Mouse (Mus musculus) kidney, postnatal 0 days (tissue): ENCODE data around the gene Edc4. TPM values are rescaled to one million over a fixed set of nuclear protein-coding genes. Genes with fewer than 3 reads are reported as not detected.
A peak's percentile ranks its signal among the peaks of the same experiment; 100 is the strongest.

Experiments used
- ATAC-seq: fragments of 200-750 bp; cut with Nextera tagmentation; replicated peaks from 2 replicates; pipeline ENCODE4 v1.8.0; 2017; ENCODE audit warnings: low read depth, moderate number of reproducible peaks, moderate TSS enrichment, moderate library complexity; ENCODE audit not compliant: low FRiP score
- DNase-seq: peaks from one replicate; pipeline ENCODE4 v3.0.0-alpha.2; 2016; ENCODE audit warnings: low spot score
- H3K27ac ChIP-seq: fragments of 300-500 bp; sonication (generic); 2 replicates; pipeline ENCODE4 v1.5.1; 2014; ENCODE audit warnings: mild to moderate bottlenecking
- H3K27me3 ChIP-seq: fragments of 300-500 bp; sonication (generic); 2 replicates; pipeline ENCODE4 v1.6.1; 2014; ENCODE audit warnings: low read length, mixed read lengths; ENCODE audit not compliant: insufficient read depth
- H3K36me3 ChIP-seq: fragments of 300-500 bp; sonication (generic); 2 replicates; pipeline ENCODE4 v1.6.1; 2014; ENCODE audit warnings: low read length, mixed read lengths; ENCODE audit not compliant: insufficient read depth
- H3K4me1 ChIP-seq: fragments of 300-500 bp; sonication (generic); replicated peaks from 2 replicates; pipeline ENCODE4 v1.6.1; 2014; ENCODE audit warnings: antibody characterized with exemption, low read length, mixed read lengths; ENCODE audit not compliant: insufficient read depth
- H3K4me2 ChIP-seq: fragments of 300-500 bp; sonication (generic); 2 replicates; pipeline ENCODE4 v1.6.1; 2014; ENCODE audit warnings: mild to moderate bottlenecking, low read length, moderate library complexity, mixed read lengths
- H3K4me3 ChIP-seq: fragments of 300-500 bp; sonication (generic); replicated peaks from 2 replicates; pipeline ENCODE4 v1.5.1; 2014; ENCODE audit warnings: low read depth, low read length
- H3K9ac ChIP-seq: fragments of 300-500 bp; sonication (generic); 2 replicates; pipeline ENCODE4 v1.6.1; 2014; ENCODE audit warnings: low read depth, low read length
- H3K9me3 ChIP-seq: fragments of 300-500 bp; sonication (generic); replicated peaks from 2 replicates; pipeline ENCODE4 v1.6.1; 2016; ENCODE audit warnings: low read length, inconsistent platforms, mixed read lengths
- CTCF ChIP-seq: IDR thresholded peaks from 2 replicates; pipeline ENCODE4 v1.5.1; 2016; ENCODE audit warnings: antibody characterized with exemption, low read depth, mild to moderate bottlenecking, moderate library complexity
- WGBS: fragments of 180-500 bp; shearing (Covaris S2); extraction: QIAGEN DNeasy Blood & Tissue Kit; methylation state at CpG from one replicate; pipeline ENCODE4 v1.1.7; 2014; 5-methylcytosine and 5-hydroxymethylcytosine counted together
- polyA plus RNA-seq: library from polyadenylated mRNA; unstranded; fragments of >200 nt; fragmentation: Nextera tagmentation; extraction: Ambion mirVana; gene quantifications from 2 replicates; pipeline ENCODE4 v1.2.1, GENCODE M21; 2015

The Edc4 gene
- polyA plus RNA-seq, 1 experiment from 2014 or later, result 27.6 TPM

- Histone ChIP-seq H3K4me2 (peak within 1 kb of the TSS; percentile 93), H3K4me3 (peak within 1 kb of the TSS; percentile 67), H3K36me3 (no peaks in the 10 kb centered on the region), H3K4me1 (peaks cover 23% of the 10 kb centered on the region), H3K27ac (peak within 1 kb of the TSS; percentile 89), H3K27me3 (no peaks in the 10 kb centered on the region), H3K9ac (peak within 1 kb of the TSS; percentile 82), H3K9me3 (no peaks in the 10 kb centered on the region)
- TF ChIP-seq CTCF, result peak; percentile 87
- DNase-seq (peak; percentile 97), ATAC-seq (peak; percentile 92)
- 0% methylated on average over 42 of the region's 43 CpGs for WGBS
These were observed 25.9 kb upstream of the Edc4 start, which contains the start of gene Thap11 for GRCm38 (mm10) chr8:105854715-105855216. Gene Thap11 (plus strand): TSS chr8:105855132.

DNA sequence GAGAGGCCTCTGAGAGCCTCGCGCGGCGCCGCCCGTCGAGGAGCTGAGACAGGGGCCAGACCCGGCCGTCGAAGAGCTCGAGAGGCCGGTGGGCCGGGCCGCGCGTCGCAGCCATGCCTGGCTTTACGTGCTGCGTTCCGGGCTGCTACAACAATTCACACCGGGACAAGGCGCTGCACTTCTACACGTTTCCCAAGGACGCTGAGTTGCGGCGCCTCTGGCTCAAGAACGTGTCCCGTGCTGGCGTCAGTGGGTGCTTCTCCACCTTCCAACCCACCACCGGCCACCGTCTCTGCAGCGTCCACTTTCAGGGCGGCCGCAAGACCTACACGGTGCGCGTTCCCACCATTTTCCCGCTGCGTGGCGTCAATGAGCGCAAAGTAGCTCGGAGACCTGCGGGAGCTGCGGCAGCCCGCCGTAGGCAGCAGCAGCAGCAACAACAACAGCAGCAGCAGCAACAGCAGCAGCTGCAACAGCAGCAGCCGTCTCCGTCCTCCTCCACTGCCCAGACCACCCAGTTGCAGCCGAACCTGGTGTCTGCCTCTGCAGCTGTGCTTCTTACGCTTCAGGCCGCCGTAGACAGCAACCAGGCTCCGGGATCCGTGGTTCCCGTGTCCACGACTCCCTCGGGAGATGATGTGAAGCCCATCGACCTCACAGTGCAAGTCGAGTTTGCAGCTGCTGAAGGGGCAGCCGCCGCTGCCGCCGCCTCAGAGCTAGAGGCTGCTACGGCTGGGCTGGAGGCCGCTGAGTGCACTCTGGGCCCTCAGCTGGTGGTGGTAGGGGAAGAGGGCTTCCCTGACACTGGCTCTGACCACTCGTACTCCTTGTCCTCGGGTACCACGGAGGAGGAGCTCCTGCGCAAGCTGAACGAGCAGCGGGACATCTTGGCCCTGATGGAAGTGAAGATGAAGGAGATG lies 25.2 kb upstream of the Edc4 start:
- Histone ChIP-seq H3K27ac (peak overlapping the region; percentile 89), H3K4me1 (peaks cover 23% of the 10 kb centered on the region), H3K4me2 (peak overlapping the region; percentile 93), H3K9ac (peak overlapping the region; percentile 82), H3K4me3 (peak overlapping the region; percentile 67), H3K36me3 (no peaks in the 10 kb centered on the region), H3K27me3 (no peaks in the 10 kb centered on the region), H3K9me3 (no peaks in the 10 kb centered on the region)
- peak; percentile 43 for DNase-seq
- WGBS, result under 1% methylated on average over 70 of the region's 71 CpGs
- peak; percentile 3; the same call in 1 of the 2 replicates for ATAC-seq
- no peak for TF ChIP-seq CTCF

DNA sequence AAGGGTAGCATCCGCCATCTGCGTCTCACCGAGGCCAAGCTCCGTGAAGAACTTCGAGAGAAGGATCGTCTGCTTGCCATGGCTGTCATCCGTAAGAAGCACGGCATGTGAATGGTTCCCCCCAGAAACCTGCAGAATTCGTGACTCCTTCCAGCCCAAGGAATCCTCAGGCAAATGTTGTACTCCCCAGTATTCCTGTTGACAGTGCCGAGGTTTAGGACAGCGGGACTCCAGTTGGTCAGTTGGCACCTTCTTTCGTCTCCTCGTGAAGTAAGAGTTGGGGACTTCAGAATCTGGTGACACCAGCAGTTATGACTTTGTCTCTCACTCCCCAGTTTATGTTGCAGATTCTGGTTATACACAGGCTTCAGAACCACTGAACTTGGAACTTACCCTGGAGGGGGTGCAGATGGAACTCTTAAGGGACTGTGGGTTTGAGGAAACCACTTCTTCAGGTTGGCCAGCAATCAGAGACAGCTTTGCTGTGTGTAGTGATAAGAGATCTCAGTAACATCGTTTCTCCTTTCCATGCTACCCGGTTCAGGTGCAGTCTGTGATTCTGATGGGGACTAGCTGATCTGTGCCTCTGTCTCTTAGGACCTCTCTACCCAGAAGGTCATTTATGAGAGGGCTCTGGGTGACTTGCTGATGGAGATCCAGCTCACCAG lies 24.4 kb upstream of the Edc4 start:
- DNase-seq (no peak), ATAC-seq (no peak)
- no peak for TF ChIP-seq CTCF
- no peaks in the 10 kb centered on the region for H3K36me3 ChIP-seq
- H3K4me3 ChIP-seq, result peak overlapping the region; percentile 67
- H3K9me3 ChIP-seq, result no peaks in the 10 kb centered on the region
- peak overlapping the region; percentile 89 for H3K27ac ChIP-seq
- 10% methylated on average over 15 of the region's 15 CpGs for WGBS
- peak overlapping the region; percentile 82 for H3K9ac ChIP-seq
- peaks cover 19% of the 10 kb centered on the region for H3K4me1 ChIP-seq
- H3K27me3 ChIP-seq, result no peaks in the 10 kb centered on the region
- H3K4me2 ChIP-seq, result peak overlapping the region; percentile 93

DNA sequence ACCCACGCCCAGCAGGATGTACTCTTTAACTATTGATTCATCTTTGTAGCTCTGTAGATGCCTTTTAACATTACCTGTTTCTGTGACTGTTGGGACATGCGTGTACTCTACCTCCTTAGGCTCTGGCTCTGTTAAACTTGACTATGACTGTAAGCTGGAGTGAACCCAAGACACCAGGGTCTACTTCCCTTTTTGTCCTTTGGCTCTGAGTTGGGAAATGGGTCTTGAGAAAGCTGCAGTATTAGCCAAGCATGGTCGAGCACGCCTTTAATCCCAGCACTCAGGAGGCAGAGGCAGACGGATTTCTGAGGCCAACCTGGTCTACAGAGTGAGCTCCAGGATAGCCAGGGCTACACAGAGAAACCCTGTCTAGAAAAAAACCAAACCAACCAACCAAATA lies 22.2 kb upstream of the Edc4 start:
- Histone ChIP-seq H3K4me1 (peaks cover 28% of the 10 kb centered on the region), H3K4me2 (no peak overlapping the region), H3K9me3 (no peaks in the 10 kb centered on the region), H3K4me3 (no peak overlapping the region), H3K27me3 (no peaks in the 10 kb centered on the region), H3K36me3 (no peaks in the 10 kb centered on the region), H3K9ac (no peak overlapping the region), H3K27ac (no peak overlapping the region)
- ATAC-seq (no peak), DNase-seq (no peak)
- WGBS, result 83% methylated on average over 5 of the region's 5 CpGs
- TF ChIP-seq CTCF, result no peak

GRCm38 (mm10) chr8:105859314-105859713 lies 21.4 kb upstream of the Edc4 start:
- Histone ChIP-seq H3K4me3 (no peak overlapping the region), H3K4me2 (no peak overlapping the region), H3K4me1 (peaks cover 28% of the 10 kb centered on the region), H3K9ac (0 out of 2 replicates have a peak overlapping the region, but pooled peaks have one; percentile 2), H3K36me3 (no peaks in the 10 kb centered on the region), H3K27ac (peak overlapping the region; percentile 90), H3K27me3 (no peaks in the 10 kb centered on the region), H3K9me3 (no peaks in the 10 kb centered on the region)
- no peak for DNase-seq
- ATAC-seq, result no peak
- TF ChIP-seq CTCF, result no peak
- 58% methylated on average over 5 of the region's 5 CpGs for WGBS
